Mouse (Mus musculus) embryonic facial prominence, embryonic 13.5 days (tissue): ENCODE measurements around the gene Gsdmc4. TPM values are rescaled to one million over a fixed set of nuclear protein-coding genes. Genes with fewer than 3 reads are reported as not detected.
"Not testable (repeated sequence)": the region's sequence is repeated elsewhere in the genome, so short reads cannot be mapped to it uniquely, and the experiment has no call there.

ENCODE experiments used
- ATAC-seq: fragments of 200-750 bp; cut with Nextera tagmentation; 2 replicates; pipeline ENCODE4 v1.8.0; 2017; ENCODE audit warnings: low read depth; ENCODE audit not compliant: insufficient number of reproducible peaks, insufficient read depth, low FRiP score, low TSS enrichment
- H3K27ac ChIP-seq: fragments of 300-500 bp; sonication (generic); 2 replicates; pipeline ENCODE4 v1.5.1; 2015; ENCODE audit warnings: moderate library complexity, mild to moderate bottlenecking, inconsistent platforms
- H3K27me3 ChIP-seq: fragments of 300-500 bp; sonication (generic); 2 replicates; pipeline ENCODE4 v1.6.1; 2015; ENCODE audit warnings: mild to moderate bottlenecking, inconsistent platforms
- H3K36me3 ChIP-seq: fragments of 300-500 bp; sonication (generic); 2 replicates; pipeline ENCODE4 v1.6.1; 2015; ENCODE audit warnings: mild to moderate bottlenecking, inconsistent platforms
- H3K4me1 ChIP-seq: fragments of 300-500 bp; sonication (generic); 2 replicates; pipeline ENCODE4 v1.6.1; 2015; ENCODE audit warnings: inconsistent platforms
- H3K4me2 ChIP-seq: fragments of 300-500 bp; sonication (generic); 2 replicates; pipeline ENCODE4 v1.6.1; 2015; ENCODE audit warnings: moderate library complexity, mild to moderate bottlenecking, inconsistent platforms
- H3K4me3 ChIP-seq: fragments of 300-500 bp; sonication (generic); 2 replicates; pipeline ENCODE4 v1.5.1; 2015; ENCODE audit warnings: mild to moderate bottlenecking, inconsistent platforms
- H3K9ac ChIP-seq: fragments of 300-500 bp; sonication (generic); 2 replicates; pipeline ENCODE4 v1.6.1; 2015; ENCODE audit warnings: mild to moderate bottlenecking, inconsistent platforms
- H3K9me3 ChIP-seq: fragments of 300-500 bp; sonication (generic); 2 replicates; pipeline ENCODE4 v1.6.1; 2016; ENCODE audit warnings: inconsistent platforms
- WGBS: fragments of 180-500 bp; shearing (Covaris S2); methylation state at CpG from one replicate; pipeline ENCODE4 v1.1.7; 2015; ENCODE audit warnings: mixed read lengths; 5-methylcytosine and 5-hydroxymethylcytosine counted together
- polyA plus RNA-seq: library from polyadenylated mRNA; unstranded; fragments of >200 nt; fragmentation: Nextera tagmentation; extraction: Ambion mirVana; gene quantifications from 2 replicates; pipeline ENCODE4 v1.2.1, GENCODE M21; 2015

Gene Gsdmc4
- polyA plus RNA-seq, 1 experiment from 2014 or later, result 0.11 TPM

- not testable (repeated sequence) for ATAC-seq, H3K27ac ChIP-seq, H3K9me3 ChIP-seq, H3K4me1 ChIP-seq, H3K27me3 ChIP-seq, H3K4me3 ChIP-seq, H3K36me3 ChIP-seq, H3K4me2 ChIP-seq, H3K9ac ChIP-seq
- 88% methylated on average over 4 of the region's 4 CpGs for WGBS
These were observed 4.5 kb upstream of the Gsdmc4 start for GRCm38 (mm10) chr15:63916584-63916983.

- H3K27me3 ChIP-seq, H3K4me3 ChIP-seq, H3K9ac ChIP-seq, ATAC-seq, H3K4me2 ChIP-seq, H3K36me3 ChIP-seq, H3K9me3 ChIP-seq, H3K27ac ChIP-seq, H3K4me1 ChIP-seq: not testable (repeated sequence)
These were observed 2.2 kb downstream of the Gsdmc4 start for GRCm38 (mm10) chr15:63909896-63910295.

GRCm38 (mm10) chr15:63895560-63896353 is 16.3 kb downstream of the Gsdmc4 start:
- 39% methylated on average over 9 of the region's 9 CpGs for WGBS
- H3K9ac ChIP-seq, H3K27ac ChIP-seq, H3K4me1 ChIP-seq, H3K4me2 ChIP-seq, ATAC-seq, H3K36me3 ChIP-seq, H3K9me3 ChIP-seq, H3K27me3 ChIP-seq, H3K4me3 ChIP-seq: not testable (repeated sequence)

- not testable (repeated sequence) for H3K9me3 ChIP-seq, H3K9ac ChIP-seq, H3K27ac ChIP-seq, H3K4me3 ChIP-seq, H3K36me3 ChIP-seq, H3K4me1 ChIP-seq, H3K4me2 ChIP-seq, H3K27me3 ChIP-seq, ATAC-seq
- WGBS, result 70% methylated on average over 5 of the region's 5 CpGs
These were observed 23.7 kb downstream of the Gsdmc4 start for GRCm38 (mm10) chr15:63888440-63888839.

- ATAC-seq, H3K27ac ChIP-seq, H3K36me3 ChIP-seq, H3K4me1 ChIP-seq, H3K4me3 ChIP-seq, H3K27me3 ChIP-seq, H3K9ac ChIP-seq, H3K4me2 ChIP-seq, H3K9me3 ChIP-seq: not testable (repeated sequence)
- WGBS, result no CpG with 5 or more reads among the region's 5 CpGs
These were observed 24.1 kb downstream of the Gsdmc4 start for GRCm38 (mm10) chr15:63887949-63888348.

GRCm38 (mm10) chr15:63878458-63878857 is 33.6 kb downstream of the Gsdmc4 start, which contains the start of gene Gsdmc3:
Gene Gsdmc3, minus strand, starts transcription at chr15:63878558.
- not testable (repeated sequence) for H3K27me3 ChIP-seq, H3K36me3 ChIP-seq, H3K4me2 ChIP-seq, H3K4me3 ChIP-seq, H3K27ac ChIP-seq, ATAC-seq, H3K9me3 ChIP-seq, H3K4me1 ChIP-seq, H3K9ac ChIP-seq
- 92% methylated on average over 1 of the region's 3 CpGs for WGBS

GRCm38 (mm10) chr15:63876160-63876559 is 35.9 kb downstream of the Gsdmc4 start:
- H3K4me1 ChIP-seq, H3K27ac ChIP-seq, H3K9me3 ChIP-seq, H3K4me3 ChIP-seq, H3K9ac ChIP-seq, H3K4me2 ChIP-seq, ATAC-seq, H3K27me3 ChIP-seq, H3K36me3 ChIP-seq: not testable (repeated sequence)

- not testable (repeated sequence) for H3K4me2 ChIP-seq, H3K36me3 ChIP-seq, H3K9ac ChIP-seq, H3K4me3 ChIP-seq, H3K27me3 ChIP-seq, ATAC-seq, H3K9me3 ChIP-seq, H3K27ac ChIP-seq, H3K4me1 ChIP-seq
- 42% methylated on average over 5 of the region's 5 CpGs for WGBS
These were observed 50.1 kb downstream of the Gsdmc4 start for GRCm38 (mm10) chr15:63861965-63862364.

Other genes starting within 250 kb of the Gsdmc4 start
- gene Gsdmc2, start 67.1 kb downstream of the Gsdmc4 start, polyA plus RNA-seq, result not detected in 2 replicates
- gene Gsdmc3, start 33.7 kb downstream of the Gsdmc4 start, polyA plus RNA-seq, result not detected in 2 replicates
- 55.6 and 61.9 TPM in 2 replicates for gene Fam49b, start 148.2 kb upstream of the Gsdmc4 start, polyA plus RNA-seq